Mouse (Mus musculus) macrophage (primary cell): ENCODE measurements around the gene Cdh13. TPM values are rescaled to one million over a fixed set of nuclear protein-coding genes. Genes with fewer than 3 reads are reported as not detected.

ENCODE experiments used
- H3K27ac ChIP-seq: fragments of 350-480 bp; formaldehyde crosslinking; 2 replicates; pipeline ENCODE4 v1.9.0; 2021
- H3K36me3 ChIP-seq: fragments of 350-480 bp; formaldehyde crosslinking; 2 replicates; pipeline ENCODE4 v1.9.0; 2021; ENCODE audit errors: inconsistent target
- H3K4me3 ChIP-seq: fragments of 350-480 bp; formaldehyde crosslinking; 2 replicates; pipeline ENCODE4 v1.9.0; 2021; ENCODE audit errors: inconsistent target
- H3K79me2 ChIP-seq: fragments of 350-480 bp; formaldehyde crosslinking; 2 replicates; pipeline ENCODE4 v1.9.0; 2021; ENCODE audit errors: inconsistent target
- WGBS: methylation state at CpG from one replicate; pipeline ENCODE4 v1.1.7; 2026; ENCODE audit warnings: inconsistent platforms; ENCODE audit not compliant: missing documents; 5-methylcytosine and 5-hydroxymethylcytosine counted together
- polyA plus RNA-seq: library from polyadenylated mRNA; stranded (reverse); fragments of 250-400 nt; gene quantifications from 3 replicates; pipeline ENCODE4 v1.2.4, GENCODE M21; 2018; ENCODE audit warnings: inconsistent platforms

Cdh13 gene
- polyA plus RNA-seq, 1 experiment from 2014 or later, result not detected

GRCm38 (mm10) chr8:118509426-118509825, 225.9 kb downstream of the Cdh13 start:
- Histone ChIP-seq H3K27ac (no peak overlapping the region), H3K79me2 (no peaks in the 10 kb centered on the region), H3K36me3 (no peaks in the 10 kb centered on the region), H3K4me3 (no peak overlapping the region)
- 81% methylated on average over 5 of the region's 5 CpGs for WGBS

- WGBS, result 72% methylated on average over 6 of the region's 6 CpGs
- no peaks in the 10 kb centered on the region for H3K36me3 ChIP-seq
Measured at GRCm38 (mm10) chr8:118513259-118513658, 229.7 kb downstream of the Cdh13 start.

GRCm38 (mm10) chr8:118515616-118516015, 232.1 kb downstream of the Cdh13 start:
- Histone ChIP-seq H3K36me3 (no peaks in the 10 kb centered on the region), H3K27ac (no peak overlapping the region), H3K79me2 (no peaks in the 10 kb centered on the region), H3K4me3 (no peak overlapping the region)
- WGBS, result 84% methylated on average over 3 of the region's 6 CpGs

More at GRCm38 (mm10) chr8:118513259-118513658, 229.7 kb downstream of the Cdh13 start:
- Histone ChIP-seq H3K27ac (no peak overlapping the region), H3K4me3 (no peak overlapping the region), H3K79me2 (no peaks in the 10 kb centered on the region)

- H3K4me3 ChIP-seq, result no peak overlapping the region
- H3K79me2 ChIP-seq, result no peaks in the 10 kb centered on the region
- H3K27ac ChIP-seq, result no peak overlapping the region
- H3K36me3 ChIP-seq, result no peaks in the 10 kb centered on the region
- WGBS, result 57% methylated on average over 4 of the region's 4 CpGs
Measured at GRCm38 (mm10) chr8:118517071-118517470, 233.5 kb downstream of the Cdh13 start.

- Histone ChIP-seq H3K4me3 (no peak overlapping the region), H3K79me2 (no peaks in the 10 kb centered on the region), H3K36me3 (no peaks in the 10 kb centered on the region), H3K27ac (no peak overlapping the region)
- WGBS, result 65% methylated on average over 13 of the region's 13 CpGs
Measured at GRCm38 (mm10) chr8:118518030-118518741, 234.7 kb downstream of the Cdh13 start.

GRCm38 (mm10) chr8:118518742-118519102, 235.2 kb downstream of the Cdh13 start:
- 51% methylated on average over 3 of the region's 3 CpGs for WGBS
- no peak overlapping the region for H3K4me3 ChIP-seq
- no peaks in the 10 kb centered on the region for H3K79me2 ChIP-seq
- H3K36me3 ChIP-seq, result no peaks in the 10 kb centered on the region
- H3K27ac ChIP-seq, result no peak overlapping the region

- H3K4me3 ChIP-seq, result no peak overlapping the region
- H3K27ac ChIP-seq, result no peak overlapping the region
- no peaks in the 10 kb centered on the region for H3K79me2 ChIP-seq
- no CpG with 5 or more reads among the region's 1 CpGs for WGBS
- H3K36me3 ChIP-seq, result no peaks in the 10 kb centered on the region
Measured at GRCm38 (mm10) chr8:118523922-118524321, 240.4 kb downstream of the Cdh13 start.

GRCm38 (mm10) chr8:118538816-118539558, 255.5 kb downstream of the Cdh13 start:
- no peak overlapping the region for H3K27ac ChIP-seq
- no peaks in the 10 kb centered on the region for H3K36me3 ChIP-seq
- no peak overlapping the region for H3K4me3 ChIP-seq
- H3K79me2 ChIP-seq, result no peaks in the 10 kb centered on the region
- WGBS, result 79% methylated on average over 8 of the region's 8 CpGs

- Histone ChIP-seq H3K36me3 (no peaks in the 10 kb centered on the region), H3K27ac (no peak overlapping the region), H3K79me2 (no peaks in the 10 kb centered on the region), H3K4me3 (no peak overlapping the region)
- 28% methylated on average over 5 of the region's 5 CpGs for WGBS
Measured at GRCm38 (mm10) chr8:118539559-118539819, 256.0 kb downstream of the Cdh13 start.

- H3K36me3 ChIP-seq, result no peaks in the 10 kb centered on the region
- H3K4me3 ChIP-seq, result no peak overlapping the region
- H3K79me2 ChIP-seq, result no peaks in the 10 kb centered on the region
- WGBS, result 92% methylated on average over 4 of the region's 4 CpGs
- H3K27ac ChIP-seq, result no peak overlapping the region
Measured at GRCm38 (mm10) chr8:118539941-118540340, 256.4 kb downstream of the Cdh13 start.

GRCm38 (mm10) chr8:118552397-118552796, 268.9 kb downstream of the Cdh13 start:
- WGBS, result 88% methylated on average over 14 of the region's 14 CpGs
- Histone ChIP-seq H3K36me3 (no peaks in the 10 kb centered on the region), H3K4me3 (no peak overlapping the region), H3K27ac (no peak overlapping the region), H3K79me2 (no peaks in the 10 kb centered on the region)

- Histone ChIP-seq H3K79me2 (no peaks in the 10 kb centered on the region), H3K4me3 (no peak overlapping the region), H3K36me3 (no peaks in the 10 kb centered on the region), H3K27ac (no peak overlapping the region)
- WGBS, result 89% methylated on average over 4 of the region's 4 CpGs
Measured at GRCm38 (mm10) chr8:118552842-118553241, 269.3 kb downstream of the Cdh13 start.

GRCm38 (mm10) chr8:118564024-118564423, 280.5 kb downstream of the Cdh13 start:
- H3K27ac ChIP-seq, result no peak overlapping the region
- WGBS, result 72% methylated on average over 6 of the region's 6 CpGs

GRCm38 (mm10) chr8:118565186-118565585, 281.7 kb downstream of the Cdh13 start:
- Histone ChIP-seq H3K36me3 (no peaks in the 10 kb centered on the region), H3K4me3 (no peak overlapping the region), H3K79me2 (no peaks in the 10 kb centered on the region), H3K27ac (no peak overlapping the region)
- WGBS, result 86% methylated on average over 5 of the region's 5 CpGs

More at GRCm38 (mm10) chr8:118564024-118564423, 280.5 kb downstream of the Cdh13 start:
- no peaks in the 10 kb centered on the region for H3K79me2 ChIP-seq
- no peak overlapping the region for H3K4me3 ChIP-seq
- no peaks in the 10 kb centered on the region for H3K36me3 ChIP-seq

- 79% methylated on average over 6 of the region's 6 CpGs for WGBS
- Histone ChIP-seq H3K79me2 (no peaks in the 10 kb centered on the region), H3K36me3 (no peaks in the 10 kb centered on the region), H3K27ac (no peak overlapping the region), H3K4me3 (no peak overlapping the region)
Measured at GRCm38 (mm10) chr8:118565887-118566747, 282.6 kb downstream of the Cdh13 start.
